Mouse (Mus musculus): ENCODE measurements around the gene Fam83g. TPM values are rescaled to one million over a fixed set of nuclear protein-coding genes. Genes with fewer than 3 reads are reported as not detected.

Fam83g gene
- total RNA-seq, 2 experiments from 2014 or later, result not detected

Other genes starting within 250 kb of the Fam83g start
- not detected in 2 replicates for gene Rnf112, start 230.0 kb upstream of the Fam83g start, total RNA-seq (2014; fragmentation: Nextera tagmentation)
- not detected in 2 replicates for gene Rnf112, start 230.0 kb upstream of the Fam83g start, total RNA-seq (2017)
- gene Mfap4, start 198.7 kb upstream of the Fam83g start, total RNA-seq (2014; fragmentation: Nextera tagmentation), result not detected in 2 replicates
- not detected in 2 replicates for gene Mfap4, start 198.7 kb upstream of the Fam83g start, total RNA-seq (2017)
- 6.8 and 15.5 TPM in 2 replicates for gene Mapk7, start 189.7 kb upstream of the Fam83g start, total RNA-seq (2014; fragmentation: Nextera tagmentation)
- 5.1 and 9.5 TPM in 2 replicates for gene Mapk7, start 189.7 kb upstream of the Fam83g start, total RNA-seq (2017)
- 4.3 and 8.6 TPM in 2 replicates for gene B9d1, start 178.9 kb upstream of the Fam83g start, total RNA-seq (2014; fragmentation: Nextera tagmentation)
- gene B9d1, start 178.9 kb upstream of the Fam83g start, total RNA-seq (2017), result 3.4 and 10.4 TPM in 2 replicates
- gene Epn2, start 104.4 kb upstream of the Fam83g start, total RNA-seq (2014; fragmentation: Nextera tagmentation), result 2.2 TPM in 1 of 2 replicates, not detected in the other
- 0.38 and 4.1 TPM in 2 replicates for gene Epn2, start 104.4 kb upstream of the Fam83g start, total RNA-seq (2017)
- 2.2 and 2.4 TPM in 2 replicates for gene Grap, start 30.8 kb upstream of the Fam83g start, total RNA-seq (2014; fragmentation: Nextera tagmentation)
- 1.3 TPM in 1 of 2 replicates, not detected in the other for gene Grap, start 30.8 kb upstream of the Fam83g start, total RNA-seq (2017)
- not detected in 2 replicates for gene Slc5a10, start 36.7 kb downstream of the Fam83g start, total RNA-seq (2014; fragmentation: Nextera tagmentation)
- gene Slc5a10, start 36.7 kb downstream of the Fam83g start, total RNA-seq (2017), result not detected in 2 replicates
- 17.9 and 27.7 TPM in 2 replicates for gene Prpsap2, start 78.0 kb downstream of the Fam83g start, total RNA-seq (2014; fragmentation: Nextera tagmentation)
- 29.4 and 31.8 TPM in 2 replicates for gene Prpsap2, start 78.0 kb downstream of the Fam83g start, total RNA-seq (2017)
- 15.1 and 25.9 TPM in 2 replicates for gene Ulk2, start 171.0 kb downstream of the Fam83g start, total RNA-seq (2014; fragmentation: Nextera tagmentation)
- gene Ulk2, start 171.0 kb downstream of the Fam83g start, total RNA-seq (2017), result 21.7 and 21.9 TPM in 2 replicates
- gene Akap10, start 246.2 kb downstream of the Fam83g start, total RNA-seq (2014; fragmentation: Nextera tagmentation), result 20.6 and 23.5 TPM in 2 replicates
- gene Akap10, start 246.2 kb downstream of the Fam83g start, total RNA-seq (2017), result 21.6 and 27.2 TPM in 2 replicates

All from megakaryocyte-erythroid progenitor cell, adult 5-6 weeks (primary cell).